Mouse (Mus musculus): ENCODE results near the gene Slc38a2. TPM values are rescaled to one million over a fixed set of nuclear protein-coding genes. Genes with fewer than 3 reads are reported as not detected.
A peak's percentile ranks its signal among the peaks of the same experiment; 100 is the strongest.

The Slc38a2 gene
- polyA plus RNA-seq, 1 experiment from 2014 or later: 89.3 TPM

DNA sequence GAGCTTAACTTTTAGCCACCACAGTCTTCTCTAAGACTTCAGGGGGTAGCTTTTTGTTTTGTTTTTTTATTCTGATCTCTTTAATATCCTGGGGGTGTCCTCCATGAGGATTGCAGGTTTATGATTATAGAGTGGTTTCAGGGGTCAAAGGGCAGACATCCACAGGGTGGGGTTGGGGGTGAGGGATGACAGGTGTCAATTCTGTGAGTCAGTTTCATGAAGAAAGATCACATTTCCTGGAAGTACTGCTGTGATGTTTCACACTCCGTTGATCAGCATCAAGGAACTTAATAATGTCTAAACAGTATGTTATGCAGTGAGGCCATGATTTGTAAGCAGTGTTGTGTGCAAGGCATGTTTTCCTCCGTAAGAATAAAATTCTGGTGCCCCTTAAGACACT, 8.4 kb upstream of the Slc38a2 start:
- ATAC-seq (ENCODE audit: low FRiP score): no peak
- Histone ChIP-seq H3K27ac (replicated peaks) (no peak overlapping the region), H3K4me2 (no peak overlapping the region), H3K27me3 (replicated peaks) (no peaks in the 10 kb centered on the region), H3K9ac (replicated peaks) (no peak overlapping the region), H3K9me3 (replicated peaks) (no peaks in the 10 kb centered on the region), H3K4me3 (replicated peaks) (no peak overlapping the region), H3K4me1 (peaks cover 18% of the 10 kb centered on the region), H3K36me3 (no peaks in the 10 kb centered on the region)
- 79% methylated on average over 2 of the region's 2 CpGs for WGBS

DNA sequence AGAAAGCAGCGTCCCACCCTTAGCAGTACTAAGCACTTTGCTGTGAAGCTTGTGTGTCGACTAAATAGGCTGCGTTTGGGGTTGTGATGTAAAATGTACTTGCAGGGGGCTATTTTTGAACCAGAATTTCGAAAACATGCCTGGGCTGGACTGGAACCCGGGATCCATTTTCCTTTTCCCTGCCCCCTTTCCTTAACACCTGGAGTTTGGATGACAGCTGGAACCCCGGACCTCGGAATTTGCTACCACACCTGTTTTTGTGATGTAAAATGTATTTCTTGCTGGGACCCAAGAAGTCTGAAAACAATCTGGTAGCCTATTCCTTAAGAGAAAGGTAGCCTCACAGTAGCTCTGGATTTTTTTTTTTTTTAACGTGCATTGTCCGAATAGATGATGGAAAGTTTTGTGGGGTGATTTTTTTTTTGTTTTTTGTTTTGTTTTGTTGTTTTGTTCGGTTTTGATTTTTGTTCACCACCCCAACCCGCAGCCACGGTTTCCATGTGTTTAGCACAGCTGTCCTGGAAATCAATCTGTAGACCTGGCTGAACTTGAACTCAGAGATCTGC, 3.0 kb upstream of the Slc38a2 start:
- Histone ChIP-seq H3K27me3 (replicated peaks) (no peaks in the 10 kb centered on the region), H3K9ac (replicated peaks) (no peak overlapping the region), H3K4me2 (no peak overlapping the region), H3K4me1 (peaks cover 13% of the 10 kb centered on the region), H3K4me3 (replicated peaks) (no peak overlapping the region), H3K9me3 (replicated peaks) (no peaks in the 10 kb centered on the region), H3K36me3 (no peaks in the 10 kb centered on the region), H3K27ac (replicated peaks) (no peak overlapping the region)
- 90% methylated on average over 12 of the region's 12 CpGs for WGBS
- no peak for ATAC-seq (ENCODE audit: low FRiP score)

DNA sequence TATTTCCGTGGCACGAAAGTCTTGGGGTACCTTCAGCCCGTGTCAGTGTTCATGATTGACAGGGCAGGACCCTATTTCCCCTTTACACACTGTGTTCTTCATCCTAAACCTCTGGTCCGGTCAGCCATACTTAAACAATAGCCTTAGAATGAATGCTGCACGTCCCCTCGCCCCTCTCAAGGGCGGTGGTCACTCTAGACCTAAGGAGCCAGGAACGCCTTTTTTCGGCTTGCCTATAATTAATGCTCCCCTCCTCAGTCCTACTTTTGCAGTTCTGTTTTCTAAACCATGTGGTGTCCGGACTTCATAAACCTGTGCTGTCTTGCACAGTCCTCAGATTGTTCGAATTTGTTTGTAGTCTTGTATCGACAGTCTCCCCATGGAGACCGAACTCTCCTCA, 1.2 kb upstream of the Slc38a2 start:
- no peaks in the 10 kb centered on the region for H3K9me3 ChIP-seq (replicated peaks)
- H3K36me3 ChIP-seq: peaks cover 6% of the 10 kb centered on the region
- ATAC-seq (ENCODE audit: low FRiP score): no peak
- peaks cover 31% of the 10 kb centered on the region for H3K4me1 ChIP-seq
- peak overlapping the region; percentile 77 for H3K4me2 ChIP-seq
- H3K9ac ChIP-seq (replicated peaks): peak overlapping the region; percentile 90; the same call in 1 of the 2 replicates
- H3K4me3 ChIP-seq (replicated peaks): peak overlapping the region; percentile 68; the same call in 1 of the 2 replicates
- no peaks in the 10 kb centered on the region for H3K27me3 ChIP-seq (replicated peaks)
- H3K27ac ChIP-seq (replicated peaks): peak overlapping the region; percentile 99
- WGBS: 42% methylated on average over 13 of the region's 13 CpGs

DNA sequence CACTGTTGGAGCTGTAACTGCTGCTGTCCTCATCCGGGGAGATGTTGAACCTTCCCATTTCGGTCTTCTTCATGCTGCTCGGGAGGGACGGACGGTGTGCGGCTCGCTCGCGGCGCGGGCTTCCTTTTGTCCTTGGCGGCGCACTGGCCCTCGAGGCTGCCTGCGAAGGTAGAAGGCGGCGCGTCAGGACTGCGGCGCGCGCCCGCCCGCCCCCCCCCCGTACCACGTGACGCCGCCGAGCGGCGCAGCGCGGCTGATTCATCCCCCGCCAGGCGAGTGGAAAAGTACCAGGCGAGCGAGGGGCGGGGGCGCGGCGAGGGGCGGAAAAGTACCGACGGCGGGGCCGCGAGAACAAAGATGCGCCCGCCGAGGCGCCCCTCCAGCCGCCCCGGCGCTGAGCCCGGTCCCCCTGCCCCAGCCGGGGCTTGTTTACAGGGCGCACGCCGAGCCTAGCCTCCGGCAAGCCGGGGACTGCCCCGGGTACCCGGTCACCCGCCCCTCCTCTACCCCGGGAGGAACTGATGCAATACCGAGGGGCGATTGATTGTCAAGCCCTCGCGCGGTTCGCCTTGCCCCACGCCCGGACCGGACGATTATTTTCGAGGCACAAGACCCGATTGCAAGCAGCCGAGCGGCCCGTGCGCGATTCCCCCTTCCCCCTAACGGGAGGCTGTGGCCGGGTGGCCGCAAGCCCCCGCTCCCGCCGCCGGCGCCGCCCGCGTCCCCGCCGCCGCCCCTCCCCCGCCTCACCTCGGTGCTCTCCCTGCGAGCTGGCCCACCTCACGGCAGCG, 677 bp downstream of the Slc38a2 start:
- Histone ChIP-seq H3K4me2 (peak overlapping the region; percentile 77), H3K27me3 (replicated peaks) (no peaks in the 10 kb centered on the region), H3K27ac (replicated peaks) (peak overlapping the region; percentile 99), H3K9ac (replicated peaks) (peak overlapping the region; percentile 90), H3K36me3 (peaks cover 25% of the 10 kb centered on the region), H3K9me3 (replicated peaks) (no peaks in the 10 kb centered on the region), H3K4me3 (replicated peaks) (peak overlapping the region; percentile 68), H3K4me1 (peaks cover 50% of the 10 kb centered on the region)
- ATAC-seq (ENCODE audit: low FRiP score): peak; percentile 84
- under 1% methylated on average over 88 of the region's 101 CpGs for WGBS

DNA sequence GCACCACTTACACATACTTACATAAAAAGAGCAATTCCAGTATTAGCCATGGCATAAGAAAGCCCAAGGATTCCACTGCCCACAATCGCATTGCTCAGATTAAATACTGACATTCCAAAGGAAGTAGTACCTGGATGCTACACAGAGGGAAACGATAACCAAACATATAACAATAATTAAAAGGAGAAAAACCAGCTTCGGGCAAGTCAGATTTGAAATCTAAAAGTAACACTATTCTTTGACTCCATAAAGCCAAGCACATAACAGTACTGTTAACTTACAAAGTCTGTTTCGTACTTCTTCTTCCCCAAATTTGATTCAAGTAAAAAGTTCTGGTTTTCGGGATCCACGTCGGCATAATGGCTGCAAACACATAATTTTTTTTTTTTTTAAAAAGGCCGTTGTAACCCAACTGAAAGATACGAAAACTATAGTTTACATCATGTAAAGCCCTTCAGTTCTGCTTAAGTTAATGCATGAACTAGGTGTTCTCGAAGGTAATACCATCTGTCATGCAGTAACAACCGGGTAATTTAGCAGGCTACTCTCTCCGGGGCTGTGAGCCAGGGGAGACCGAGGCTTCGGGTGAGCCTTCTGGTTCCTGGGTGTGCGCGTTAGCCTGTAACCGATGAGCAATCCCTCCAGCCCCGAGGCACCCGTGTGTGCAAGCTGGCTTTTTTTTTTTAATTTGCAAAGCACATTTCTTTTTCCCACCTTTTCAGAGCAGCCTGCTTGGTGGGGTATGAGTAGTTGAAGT, 1.5 kb downstream of the Slc38a2 start:
- Histone ChIP-seq H3K4me1 (peaks cover 56% of the 10 kb centered on the region), H3K27me3 (replicated peaks) (no peaks in the 10 kb centered on the region), H3K9me3 (replicated peaks) (no peaks in the 10 kb centered on the region), H3K9ac (replicated peaks) (peak overlapping the region; percentile 90), H3K4me3 (replicated peaks) (peak overlapping the region; percentile 68), H3K27ac (replicated peaks) (peak overlapping the region; percentile 99), H3K36me3 (peaks cover 33% of the 10 kb centered on the region), H3K4me2 (peak overlapping the region; percentile 77)
- ATAC-seq (ENCODE audit: low FRiP score): peak; percentile 6; the same call in 1 of the 2 replicates
- WGBS: 18% methylated on average over 19 of the region's 19 CpGs

DNA sequence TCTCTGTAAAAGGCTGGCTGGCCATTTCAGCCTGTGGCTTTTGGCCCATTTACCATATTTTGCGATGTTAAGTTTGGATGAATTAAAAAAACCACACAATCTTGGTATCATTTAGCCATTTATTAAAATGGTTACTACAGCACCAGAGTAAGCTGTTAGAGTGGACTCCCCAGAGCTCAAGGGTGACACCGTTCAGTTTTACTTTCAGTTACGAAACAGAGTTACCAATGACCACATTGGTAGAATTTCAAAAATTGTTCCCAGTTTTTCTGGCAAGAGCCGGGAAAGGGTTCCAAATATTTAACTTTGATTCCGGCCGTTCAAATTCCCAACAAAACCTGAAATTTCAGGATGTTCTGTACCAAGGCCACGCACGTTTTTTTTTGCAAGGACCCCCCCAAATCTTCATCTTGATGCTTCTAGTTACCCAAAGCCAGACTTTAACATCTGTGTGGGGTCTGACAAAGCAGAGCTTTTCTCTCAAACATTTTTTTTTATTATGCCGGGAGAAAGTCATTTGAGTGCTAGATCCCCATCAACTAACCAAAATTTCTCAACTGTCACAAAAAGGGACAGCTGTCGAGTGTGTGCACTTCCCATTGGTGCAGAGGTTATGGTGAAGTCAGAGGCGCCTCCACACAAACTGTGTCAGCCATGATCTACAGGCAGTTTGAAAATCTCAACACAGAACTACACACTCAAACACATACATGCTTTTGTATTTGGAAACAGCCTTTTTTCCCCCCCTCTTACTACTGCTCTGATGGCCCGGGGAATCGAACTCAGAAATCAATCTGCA, 2.8 kb downstream of the Slc38a2 start:
- H3K27me3 ChIP-seq (replicated peaks): no peaks in the 10 kb centered on the region
- peak overlapping the region; percentile 77 for H3K4me2 ChIP-seq
- no peak for ATAC-seq (ENCODE audit: low FRiP score)
- peaks cover 47% of the 10 kb centered on the region for H3K36me3 ChIP-seq
- H3K4me3 ChIP-seq (replicated peaks): peak overlapping the region; percentile 68
- peaks cover 57% of the 10 kb centered on the region for H3K4me1 ChIP-seq
- 63% methylated on average over 13 of the region's 13 CpGs for WGBS
- no peaks in the 10 kb centered on the region for H3K9me3 ChIP-seq (replicated peaks)
- no peak overlapping the region for H3K27ac ChIP-seq (replicated peaks)
- H3K9ac ChIP-seq (replicated peaks): peak overlapping the region; percentile 33; the same call in 1 of the 2 replicates

DNA sequence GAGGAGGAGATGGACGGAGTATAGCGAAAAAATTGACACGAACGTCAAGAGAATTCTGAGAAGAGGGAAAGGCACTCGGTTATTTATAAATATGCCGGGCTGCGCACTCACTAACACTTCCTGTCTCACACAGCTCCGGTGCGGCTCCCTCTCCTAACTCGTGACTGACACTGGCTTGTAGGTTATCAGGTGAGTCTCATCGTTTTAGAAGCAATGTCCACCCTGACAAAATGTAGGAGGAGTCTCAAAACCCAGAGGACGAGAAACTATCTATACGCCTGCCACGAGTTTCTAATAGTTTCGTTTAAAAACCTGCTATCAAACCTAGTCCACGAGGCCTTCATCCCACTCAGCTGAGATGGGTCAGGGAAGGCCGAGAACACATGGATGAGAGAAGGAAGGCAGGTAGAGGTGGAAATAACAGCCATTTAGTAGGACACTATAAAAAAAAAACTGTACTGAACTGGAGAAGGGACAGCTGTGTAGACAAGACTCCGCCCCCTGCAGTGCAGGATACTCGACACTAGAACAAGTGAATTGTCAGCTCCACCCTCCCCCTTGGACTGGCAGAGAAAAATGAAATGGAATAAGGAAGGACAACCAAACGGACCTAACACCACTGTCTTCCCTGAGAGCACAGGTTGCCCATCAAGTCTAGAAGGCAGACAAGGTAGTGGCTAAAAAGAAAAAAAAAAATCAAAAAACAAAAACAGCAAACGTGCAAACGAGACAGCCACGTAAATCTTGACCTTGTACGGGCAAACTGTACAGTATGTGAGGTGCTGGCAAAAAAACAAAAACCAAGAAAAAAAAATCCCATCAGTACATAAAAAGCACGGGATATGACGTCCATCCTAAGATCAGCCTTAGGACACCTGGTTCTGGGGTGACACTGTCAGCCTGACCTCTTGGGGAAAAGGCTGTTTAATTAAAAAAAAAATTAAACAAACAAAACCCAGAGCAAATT, 3.8 kb downstream of the Slc38a2 start:
- Histone ChIP-seq H3K9ac (replicated peaks) (peak overlapping the region; percentile 33; the same call in 1 of the 2 replicates), H3K36me3 (peaks cover 56% of the 10 kb centered on the region), H3K9me3 (replicated peaks) (no peaks in the 10 kb centered on the region), H3K4me1 (peaks cover 55% of the 10 kb centered on the region), H3K4me3 (replicated peaks) (peak overlapping the region; percentile 68), H3K27me3 (replicated peaks) (no peaks in the 10 kb centered on the region), H3K4me2 (peak overlapping the region; percentile 77), H3K27ac (replicated peaks) (no peak overlapping the region)
- WGBS: 73% methylated on average over 26 of the region's 26 CpGs
- ATAC-seq (ENCODE audit: low FRiP score): no peak

DNA sequence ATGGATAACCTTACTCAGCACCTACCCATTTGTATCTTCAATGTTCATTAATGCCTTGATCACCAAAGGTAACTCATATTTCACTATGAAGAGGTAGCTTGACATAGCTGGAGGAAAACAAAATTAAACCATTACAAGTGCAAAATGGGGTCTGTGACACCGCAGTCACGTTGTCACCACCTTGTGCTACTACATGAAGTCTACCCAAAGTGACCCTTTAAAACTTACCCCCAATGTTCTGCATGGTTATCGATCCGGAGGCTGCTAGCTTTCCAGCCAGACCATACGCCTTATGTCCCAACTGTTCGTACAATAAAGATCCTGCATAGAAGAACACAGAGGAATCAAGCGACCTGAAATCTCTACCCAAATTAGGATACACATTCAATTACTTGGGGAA, 4.5 kb downstream of the Slc38a2 start:
- no peak overlapping the region for H3K4me3 ChIP-seq (replicated peaks)
- WGBS: 93% methylated on average over 7 of the region's 7 CpGs
- H3K4me1 ChIP-seq: peaks cover 52% of the 10 kb centered on the region
- no peaks in the 10 kb centered on the region for H3K27me3 ChIP-seq (replicated peaks)
- H3K36me3 ChIP-seq: peaks cover 64% of the 10 kb centered on the region
- peak overlapping the region; percentile 2; the same call in 1 of the 2 replicates for H3K4me2 ChIP-seq
- H3K9ac ChIP-seq (replicated peaks): no peak overlapping the region
- H3K9me3 ChIP-seq (replicated peaks): no peaks in the 10 kb centered on the region
- no peak for ATAC-seq (ENCODE audit: low FRiP score)
- no peak overlapping the region for H3K27ac ChIP-seq (replicated peaks)

DNA sequence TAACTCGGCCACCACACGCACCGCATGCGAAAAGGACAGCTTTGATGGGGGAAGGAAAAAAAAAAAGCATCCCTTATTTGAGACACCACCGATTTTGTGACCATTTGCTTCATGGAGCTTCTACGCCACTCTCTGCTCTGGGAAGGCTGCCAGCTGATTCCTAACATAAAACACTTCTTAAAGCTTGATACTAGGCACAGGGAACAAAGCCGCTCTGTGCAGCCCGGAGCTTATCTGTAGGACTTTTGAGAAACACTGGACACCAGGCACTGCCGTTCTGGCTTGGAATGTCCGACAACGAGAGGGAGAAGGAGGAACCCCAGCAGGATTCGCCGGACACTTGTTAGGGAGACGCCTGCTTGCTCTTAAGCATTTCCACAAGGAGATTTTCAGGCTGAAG, 5.8 kb downstream of the Slc38a2 start:
- 64% methylated on average over 14 of the region's 14 CpGs for WGBS
- peak overlapping the region; percentile 25 for H3K4me2 ChIP-seq

DNA sequence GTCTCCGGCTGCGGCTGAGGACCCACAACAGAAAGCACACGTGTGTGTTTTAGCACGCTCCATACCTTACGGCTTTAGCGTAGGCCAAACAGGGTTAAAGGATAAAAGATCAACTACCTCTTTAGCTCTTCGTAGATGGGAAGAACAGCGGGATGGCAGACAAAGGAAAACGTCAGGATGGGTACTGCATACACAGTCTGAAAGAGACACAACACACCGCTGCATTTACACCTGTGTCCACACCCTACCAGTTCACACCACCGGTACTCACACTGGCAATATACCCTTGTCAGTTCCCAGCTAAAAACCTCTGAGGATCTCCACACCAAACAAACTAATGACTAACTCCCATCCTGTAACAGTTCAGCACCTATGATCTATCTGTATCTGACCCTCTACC, 7.1 kb downstream of the Slc38a2 start:
- H3K4me1 ChIP-seq: peaks cover 51% of the 10 kb centered on the region
- no peak for ATAC-seq (ENCODE audit: low FRiP score)

More for the DNA sequence above, 5.8 kb downstream of the Slc38a2 start:
- Histone ChIP-seq H3K4me1 (peaks cover 55% of the 10 kb centered on the region), H3K27me3 (replicated peaks) (no peaks in the 10 kb centered on the region), H3K4me3 (replicated peaks) (no peak overlapping the region), H3K36me3 (peaks cover 74% of the 10 kb centered on the region), H3K27ac (replicated peaks) (peak overlapping the region; percentile 30; the same call in 1 of the 2 replicates), H3K9ac (replicated peaks) (no peak overlapping the region), H3K9me3 (replicated peaks) (no peaks in the 10 kb centered on the region)
- no peak for ATAC-seq (ENCODE audit: low FRiP score)

More for the DNA sequence above, 7.1 kb downstream of the Slc38a2 start:
- H3K4me2 ChIP-seq: no peak overlapping the region
- H3K9me3 ChIP-seq (replicated peaks): no peaks in the 10 kb centered on the region
- no peak overlapping the region for H3K9ac ChIP-seq (replicated peaks)
- H3K27ac ChIP-seq (replicated peaks): no peak overlapping the region
- H3K36me3 ChIP-seq: peaks cover 84% of the 10 kb centered on the region
- no peaks in the 10 kb centered on the region for H3K27me3 ChIP-seq (replicated peaks)
- no peak overlapping the region for H3K4me3 ChIP-seq (replicated peaks)
- whole genome bisulfite sequencing: 94% methylated on average over 11 of the region's 11 CpGs

Data from neural tube, embryonic 15.5 days (tissue).